Mouse (Mus musculus): ENCODE measurements at regions not wholly inside any gene's neighbourhood (a gene's known extent, or its start where the extent isn't known, plus 50 kb on each side); places are given as distances from the start of the nearest gene placed in this dataset.

- no peak for TF ChIP-seq FLI1 (IDR thresholded peaks at IDR 0.05; ENCODE audit: low read length)
- no peak for TF ChIP-seq GATA1 (IDR thresholded peaks at IDR 0.05; ENCODE audit: borderline replicate concordance, low read length)
These were observed 139.2 kb downstream of the Matn1 start for GRCm38 (mm10) chr4:131083405-131083804.

Data from megakaryocyte, embryonic 14.5 days (primary cell).